Mouse (Mus musculus) hindbrain, postnatal 0 days (tissue): ENCODE results near the gene Rasgef1b. TPM values are rescaled to one million over a fixed set of nuclear protein-coding genes. Genes with fewer than 3 reads are reported as not detected.

ENCODE experiments used
- ATAC-seq: fragments of 200-750 bp; cut with Nextera tagmentation; 2 replicates; pipeline ENCODE4 v1.8.0; 2017; ENCODE audit warnings: mild to moderate bottlenecking, moderate TSS enrichment, moderate library complexity
- DNase-seq: peaks from one replicate; pipeline ENCODE4 v3.0.0-alpha.2; 2015; ENCODE audit warnings: low spot score
- H3K27ac ChIP-seq: fragments of 300-500 bp; sonication (generic); 2 replicates; pipeline ENCODE4 v1.5.1; 2014; ENCODE audit warnings: mild to moderate bottlenecking
- H3K27me3 ChIP-seq: fragments of 300-500 bp; sonication (generic); 2 replicates; pipeline ENCODE4 v1.6.1; 2014; ENCODE audit warnings: low read length, mixed read lengths; ENCODE audit not compliant: insufficient read depth
- H3K36me3 ChIP-seq: fragments of 300-500 bp; sonication (generic); 2 replicates; pipeline ENCODE4 v1.6.1; 2014; ENCODE audit warnings: low read length, mixed read lengths; ENCODE audit not compliant: insufficient read depth
- H3K4me1 ChIP-seq: fragments of 300-500 bp; sonication (generic); 2 replicates; pipeline ENCODE4 v1.6.1; 2014; ENCODE audit warnings: antibody characterized with exemption, low read length, mixed read lengths; ENCODE audit not compliant: insufficient read depth
- H3K4me2 ChIP-seq: fragments of 300-500 bp; sonication (generic); 2 replicates; pipeline ENCODE4 v1.6.1; 2014; ENCODE audit warnings: low read depth, mild to moderate bottlenecking, low read length, moderate library complexity, mixed read lengths
- H3K4me3 ChIP-seq: fragments of 300-500 bp; sonication (generic); 2 replicates; pipeline ENCODE4 v1.5.1; 2014; ENCODE audit warnings: low read length
- H3K9ac ChIP-seq: fragments of 300-500 bp; sonication (generic); replicated peaks from 2 replicates; pipeline ENCODE4 v1.6.1; 2014; ENCODE audit warnings: mild to moderate bottlenecking, low read length, moderate library complexity, mixed read lengths
- H3K9me3 ChIP-seq: fragments of 300-500 bp; sonication (generic); 2 replicates; pipeline ENCODE4 v1.6.1; 2016; ENCODE audit warnings: low read length, mixed read lengths
- CTCF ChIP-seq: IDR thresholded peaks from 2 replicates; pipeline ENCODE4 v1.5.1; 2016; ENCODE audit warnings: antibody characterized with exemption, control low read depth, low read depth
- WGBS: fragments of 180-500 bp; shearing (Covaris S2); extraction: QIAGEN DNeasy Blood & Tissue Kit; methylation state at CpG from one replicate; pipeline ENCODE4 v1.1.7; 2014; 5-methylcytosine and 5-hydroxymethylcytosine counted together
- polyA plus RNA-seq: library from polyadenylated mRNA; unstranded; fragments of >200 nt; fragmentation: Nextera tagmentation; extraction: Ambion mirVana; gene quantifications from 2 replicates; pipeline ENCODE4 v1.2.1, GENCODE M21; 2015
- total RNA-seq: library from RNA; depleted of rRNA; stranded (reverse); fragments of >200 nt; gene quantifications from 2 replicates; pipeline ENCODE4 v1.2.3, GENCODE M21; 2014

The Rasgef1b gene
- total and polyA plus RNA-seq, 2 experiments from 2014 or later = 32.0 to 39.9 TPM

DNA sequence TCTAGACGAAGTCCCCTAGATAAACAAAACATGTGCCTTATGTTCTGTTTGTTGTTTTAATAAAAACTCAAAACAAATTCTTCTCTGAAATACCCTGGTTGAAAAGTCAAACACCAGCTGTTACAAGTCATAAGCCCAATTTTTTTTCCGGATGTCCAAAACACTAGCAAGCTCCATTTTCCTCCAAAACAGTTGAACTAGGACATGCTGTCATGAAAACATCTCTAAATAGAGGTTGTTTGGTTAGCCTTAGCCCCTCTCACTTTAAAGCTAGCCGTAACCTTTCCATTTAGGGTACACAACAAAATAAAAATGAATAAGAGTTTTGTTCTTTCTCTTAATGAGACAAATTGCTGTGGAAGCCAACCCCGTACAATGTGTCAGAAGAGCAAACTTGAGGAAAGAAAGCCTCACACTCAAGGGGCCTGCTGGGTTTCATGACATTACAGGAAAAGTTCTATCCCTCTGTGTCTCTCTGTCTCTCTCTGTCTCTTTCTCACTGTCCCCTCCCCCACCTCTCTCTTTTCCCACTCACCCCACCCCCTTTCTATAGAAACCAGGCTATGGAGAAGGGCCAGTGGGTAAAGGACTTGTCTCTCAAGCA is 467.6 kb downstream of the Rasgef1b start:
- no peak overlapping the region for H3K9ac ChIP-seq
- H3K4me2 ChIP-seq = no peak overlapping the region
- DNase-seq (no peak), ATAC-seq (no peak)
- H3K4me3 ChIP-seq = no peak overlapping the region
- no peaks in the 10 kb centered on the region for H3K4me1 ChIP-seq
- no peaks in the 10 kb centered on the region for H3K36me3 ChIP-seq
- no peaks in the 10 kb centered on the region for H3K9me3 ChIP-seq
- no peak overlapping the region for H3K27ac ChIP-seq
- H3K27me3 ChIP-seq = no peaks in the 10 kb centered on the region
- WGBS = 86% methylated on average over 4 of the region's 4 CpGs
- no peak for TF ChIP-seq CTCF

DNA sequence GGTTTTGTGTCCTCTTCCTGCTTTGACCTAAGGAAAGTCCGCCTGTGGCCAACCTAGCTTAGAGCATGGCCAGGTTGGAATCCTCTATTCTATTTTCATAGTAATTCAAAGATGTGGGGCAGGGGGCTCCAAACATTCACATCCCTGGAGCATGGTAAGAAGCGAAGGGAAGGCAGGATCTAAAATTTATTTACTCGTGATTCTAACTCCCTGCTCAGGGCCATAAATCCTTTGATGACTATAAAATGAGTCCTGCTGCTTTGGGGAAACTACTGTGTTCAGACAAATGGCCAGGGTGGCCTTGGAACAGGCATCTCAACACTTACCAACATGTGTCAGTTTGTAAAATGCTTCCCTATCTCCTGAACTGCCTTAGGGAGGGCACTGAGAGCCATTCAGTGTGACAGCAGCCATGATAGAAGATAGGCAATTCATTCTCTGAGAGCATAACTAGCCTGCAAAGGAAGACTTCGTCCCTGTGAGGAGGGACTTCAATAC is 470.8 kb downstream of the Rasgef1b start:
- TF ChIP-seq CTCF = no peak
- no peak for ATAC-seq
- 79% methylated on average over 4 of the region's 4 CpGs for WGBS
- Histone ChIP-seq H3K4me1 (no peaks in the 10 kb centered on the region), H3K36me3 (no peaks in the 10 kb centered on the region), H3K4me3 (no peak overlapping the region), H3K27ac (no peak overlapping the region), H3K9me3 (no peaks in the 10 kb centered on the region), H3K9ac (no peak overlapping the region), H3K4me2 (no peak overlapping the region), H3K27me3 (no peaks in the 10 kb centered on the region)
- no peak for DNase-seq

DNA sequence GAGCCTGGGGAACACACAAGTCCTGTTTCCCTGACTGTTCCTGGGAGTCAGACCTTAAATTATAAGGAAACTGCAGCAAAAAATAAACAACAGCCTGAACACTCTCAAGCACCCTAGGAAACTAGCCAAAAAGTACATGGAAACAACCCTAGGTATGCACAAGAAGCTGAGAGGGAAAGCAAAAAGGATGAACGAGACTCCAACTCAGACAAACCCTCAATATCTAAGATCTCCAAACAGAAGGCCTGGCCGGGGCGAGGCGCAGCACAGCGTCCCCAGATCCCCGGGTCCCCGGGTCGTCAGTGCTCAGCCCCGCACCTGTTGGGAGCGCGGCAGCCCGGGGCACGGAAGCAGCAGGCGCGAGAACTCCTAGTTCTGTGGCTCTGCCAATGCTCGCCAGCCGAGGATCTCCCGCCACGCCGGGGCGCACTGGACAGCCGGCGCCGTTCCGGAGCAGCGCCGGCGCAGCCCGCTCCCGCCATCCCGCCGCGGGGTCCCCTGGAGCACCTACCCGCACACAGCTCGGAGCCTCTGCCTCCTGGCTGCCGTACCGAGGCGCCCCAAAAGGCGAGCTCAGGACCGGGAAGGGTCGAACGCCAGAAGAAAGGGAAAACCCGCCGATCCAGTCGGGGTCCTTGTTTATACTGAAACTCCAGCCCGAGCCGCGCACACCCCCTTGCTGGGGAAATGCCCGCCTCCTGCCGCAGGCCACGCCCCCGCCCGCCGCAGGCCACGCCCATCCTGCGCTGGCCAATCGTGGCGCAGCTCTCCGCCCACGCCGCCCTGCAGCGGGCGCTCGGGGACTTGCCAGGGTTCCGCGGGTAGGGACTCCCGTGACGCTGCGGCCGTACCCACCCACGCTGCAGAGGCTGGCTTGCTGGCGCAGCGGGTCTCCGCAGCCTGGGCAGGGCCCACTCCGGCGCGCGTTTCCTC is 476.4 kb downstream of the Rasgef1b start:
- 4% methylated on average over 67 of the region's 78 CpGs for WGBS
- TF ChIP-seq CTCF = peak; percentile 19; the same call in 1 of the 2 replicates
- no peaks in the 10 kb centered on the region for H3K9me3 ChIP-seq
- DNase-seq = peak; percentile 95
- H3K4me2 ChIP-seq = peak overlapping the region; percentile 81
- no peaks in the 10 kb centered on the region for H3K27me3 ChIP-seq
- H3K9ac ChIP-seq = peak overlapping the region; percentile 54
- 0 out of 2 replicates have a peak, but pooled peaks cover 6% of the 10 kb centered on the region for H3K4me1 ChIP-seq
- peak overlapping the region; percentile 63 for H3K4me3 ChIP-seq
- no peaks in the 10 kb centered on the region for H3K36me3 ChIP-seq
- H3K27ac ChIP-seq = peak overlapping the region; percentile 74
- peak; percentile 94 for ATAC-seq

DNA sequence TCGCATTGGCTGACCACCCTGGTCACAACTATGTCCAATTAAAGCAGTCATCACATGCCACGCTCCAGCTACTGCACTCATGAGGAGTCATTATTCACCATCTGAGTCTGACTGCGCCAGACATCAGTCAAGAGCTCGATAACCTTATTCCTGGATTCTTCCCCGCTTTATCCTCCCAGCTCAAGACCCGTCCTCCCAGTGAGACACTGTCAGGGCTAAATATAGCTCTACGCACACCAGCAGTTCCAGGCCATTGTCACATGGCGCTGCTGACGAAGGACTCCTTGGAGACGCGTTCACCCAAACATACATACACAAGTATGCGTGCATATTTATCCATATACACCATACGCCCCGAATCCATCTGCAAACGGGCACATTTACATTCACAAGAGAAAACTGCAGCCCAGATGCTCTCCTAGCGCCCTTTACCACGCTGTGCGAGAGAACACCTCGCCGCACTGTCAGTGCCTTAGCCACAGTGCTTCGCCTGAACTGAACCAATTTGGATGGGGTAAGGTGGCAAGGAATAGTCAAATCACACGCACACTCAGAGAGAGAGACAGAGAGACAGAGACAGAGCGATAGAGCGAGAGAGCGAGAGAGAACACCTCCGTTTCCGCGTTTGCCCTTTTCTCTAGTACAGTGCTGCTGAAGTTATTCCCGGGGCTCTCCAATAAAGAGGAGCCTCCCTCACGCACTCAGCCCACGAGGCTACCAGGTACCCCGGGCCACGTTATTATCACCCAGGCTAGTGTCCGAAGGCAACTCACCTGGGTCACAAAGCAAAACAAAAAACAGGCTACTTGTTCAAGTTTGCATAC is 477.3 kb downstream of the Rasgef1b start:
- Histone ChIP-seq H3K27me3 (no peaks in the 10 kb centered on the region), H3K4me1 (0 out of 2 replicates have a peak, but pooled peaks cover 10% of the 10 kb centered on the region), H3K36me3 (no peaks in the 10 kb centered on the region), H3K9ac (peak overlapping the region; percentile 54), H3K27ac (no peak overlapping the region), H3K4me3 (peak overlapping the region; percentile 63), H3K9me3 (no peaks in the 10 kb centered on the region), H3K4me2 (peak overlapping the region; percentile 81)
- 2% methylated on average over 34 of the region's 34 CpGs for WGBS
- ATAC-seq (peak; percentile 21; the same call in 1 of the 2 replicates), DNase-seq (peak; percentile 59)
- no peak for TF ChIP-seq CTCF

DNA sequence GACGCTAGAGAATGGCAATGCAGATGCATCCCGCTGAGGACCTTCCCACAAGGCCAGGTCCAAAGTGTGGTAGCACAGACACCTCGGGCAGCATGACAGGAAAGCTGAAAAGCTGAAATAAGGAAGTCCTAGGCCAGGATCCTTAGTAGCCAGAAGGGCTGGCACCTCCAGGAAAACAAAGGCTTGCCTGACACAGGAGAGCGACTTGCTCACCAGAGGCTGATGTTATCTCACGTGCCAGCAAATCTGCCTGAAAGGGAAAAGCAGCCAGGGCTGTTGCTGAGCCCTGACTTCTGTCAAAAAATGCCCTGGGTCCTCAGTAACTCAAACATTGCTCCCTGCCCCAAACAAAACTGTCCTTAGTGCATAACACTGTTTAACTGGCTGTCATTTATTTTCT is 478.0 kb downstream of the Rasgef1b start:
- Histone ChIP-seq H3K9me3 (no peaks in the 10 kb centered on the region), H3K27me3 (no peaks in the 10 kb centered on the region), H3K27ac (peak overlapping the region; percentile 5; the same call in 1 of the 2 replicates), H3K9ac (no peak overlapping the region), H3K4me1 (0 out of 2 replicates have a peak, but pooled peaks cover 10% of the 10 kb centered on the region), H3K4me3 (peak overlapping the region; percentile 63), H3K4me2 (peak overlapping the region; percentile 81), H3K36me3 (no peaks in the 10 kb centered on the region)
- ATAC-seq (no peak), DNase-seq (peak; percentile 15)
- 33% methylated on average over 5 of the region's 5 CpGs for WGBS
- no peak for TF ChIP-seq CTCF

DNA sequence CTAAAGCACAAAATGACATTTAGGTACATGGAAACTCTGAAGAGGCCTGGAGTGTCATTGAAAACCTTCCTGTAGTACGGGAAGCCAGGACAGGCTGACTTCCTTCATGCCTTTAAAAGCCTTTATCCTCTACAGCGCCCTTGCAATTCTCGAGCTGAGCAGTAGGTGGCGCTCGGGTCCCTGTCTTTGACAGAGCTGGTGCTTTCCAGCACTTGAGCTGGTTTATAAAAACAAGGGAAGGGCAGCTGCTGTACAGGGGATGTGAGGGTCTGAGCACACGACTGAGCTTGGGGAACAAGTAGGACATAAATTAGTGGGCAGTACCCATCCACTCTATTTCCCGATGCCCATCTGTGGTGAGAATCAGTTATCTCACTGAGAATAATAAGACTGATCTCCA is 480.4 kb downstream of the Rasgef1b start:
- no peaks in the 10 kb centered on the region for H3K9me3 ChIP-seq
- H3K9ac ChIP-seq = no peak overlapping the region; the same call in 1 of the 2 replicates
- H3K36me3 ChIP-seq = no peaks in the 10 kb centered on the region
- TF ChIP-seq CTCF = peak; percentile 98
- no peak overlapping the region for H3K27ac ChIP-seq
- WGBS = 2% methylated on average over 7 of the region's 7 CpGs
- H3K27me3 ChIP-seq = no peaks in the 10 kb centered on the region
- H3K4me3 ChIP-seq = no peak overlapping the region
- 0 out of 2 replicates have a peak, but pooled peaks cover 10% of the 10 kb centered on the region for H3K4me1 ChIP-seq
- DNase-seq (peak; percentile 97), ATAC-seq (peak; percentile 42)
- H3K4me2 ChIP-seq = peak overlapping the region; percentile 17
